Mouse (Mus musculus): ENCODE measurements around the gene Crybg2. TPM values are rescaled to one million over a fixed set of nuclear protein-coding genes. Genes with fewer than 3 reads are reported as not detected.

The Crybg2 gene
- polyA plus RNA-seq, 1 experiment from 2014 or later: 15.6 TPM

- 81% methylated on average over 7 of the region's 7 CpGs for WGBS
- TF ChIP-seq CTCF (IDR thresholded peaks at IDR 0.05; ENCODE audit: low read depth) (no peak), EP300 (optimal IDR thresholded peaks at IDR 0.05) (no peak)
- no peak for DNase-seq (ENCODE audit: low spot score)
- no peak for ATAC-seq (ENCODE audit: low FRiP score, low TSS enrichment)
- Histone ChIP-seq H3K27me3 (ENCODE audit: control insufficient read depth, insufficient read depth, low read length) (no peaks in the 10 kb centered on the region), H3K36me3 (ENCODE audit: control insufficient read depth, insufficient read depth, low read length) (no peaks in the 10 kb centered on the region), H3K27ac (replicated peaks) (no peak overlapping the region), H3K9ac (ENCODE audit: low read length) (no peak overlapping the region), H3K4me3 (ENCODE audit: low read depth, low read length) (no peak overlapping the region), H3K9me3 (ENCODE audit: control insufficient read depth, low read length) (no peaks in the 10 kb centered on the region), H3K4me1 (replicated peaks; ENCODE audit: control insufficient read depth, insufficient read depth) (no peaks in the 10 kb centered on the region), H3K4me2 (replicated peaks; ENCODE audit: low read depth) (no peak overlapping the region)
Measured at GRCm38 (mm10) chr4:134094004-134094564, 33.5 kb downstream of the Crybg2 start.

DNA sequence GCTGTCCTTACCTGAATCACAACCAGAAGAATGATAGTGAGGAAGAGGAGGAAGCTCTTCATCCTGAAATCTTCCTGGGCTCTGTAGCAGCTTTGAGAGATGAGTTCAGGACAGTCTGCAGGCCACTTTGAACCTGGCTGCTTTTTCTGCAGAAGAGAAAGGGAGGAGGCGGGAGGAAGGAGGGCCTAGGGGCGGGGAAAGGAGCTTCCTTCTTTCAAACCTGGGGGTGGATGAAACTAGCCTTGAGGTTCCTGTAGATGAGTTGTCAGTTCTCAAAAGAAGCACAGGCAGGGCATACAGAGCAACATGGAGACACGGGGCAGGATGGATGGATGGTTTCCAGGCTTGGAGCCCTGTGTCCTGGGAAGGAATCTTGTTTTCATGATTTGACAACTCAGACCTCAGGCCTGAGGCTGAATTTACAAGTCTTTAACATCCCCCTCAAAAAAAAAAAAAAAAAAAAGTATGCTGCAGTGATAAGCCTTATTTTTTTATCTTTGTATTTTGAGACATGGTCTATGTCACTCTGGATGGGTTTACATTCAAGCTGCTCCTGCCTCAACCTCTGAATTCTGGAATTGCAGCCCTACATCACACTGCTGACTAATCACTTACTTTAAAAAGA lies 34.4 kb downstream of the Crybg2 start, which contains the start of gene Cd52:
Gene Cd52 (minus strand): TSS at position 160 of the 625 bp plus-strand sequence.
- no peaks in the 10 kb centered on the region for H3K36me3 ChIP-seq (ENCODE audit: control insufficient read depth, insufficient read depth, low read length)
- H3K27me3 ChIP-seq (ENCODE audit: control insufficient read depth, insufficient read depth, low read length): no peaks in the 10 kb centered on the region
- H3K4me1 ChIP-seq (replicated peaks; ENCODE audit: control insufficient read depth, insufficient read depth): no peaks in the 10 kb centered on the region
- H3K4me3 ChIP-seq (ENCODE audit: low read depth, low read length): no peak within 1 kb of the TSS
- H3K9ac ChIP-seq (ENCODE audit: low read length): no peak within 1 kb of the TSS
- WGBS: 66% methylated on average over 3 of the region's 3 CpGs
- no peaks in the 10 kb centered on the region for H3K9me3 ChIP-seq (ENCODE audit: control insufficient read depth, low read length)
- no peak for ATAC-seq (ENCODE audit: low FRiP score, low TSS enrichment)
- H3K27ac ChIP-seq (replicated peaks): no peak within 1 kb of the TSS
- DNase-seq (ENCODE audit: low spot score): no peak
- H3K4me2 ChIP-seq (replicated peaks; ENCODE audit: low read depth): no peak within 1 kb of the TSS
- no peak for TF ChIP-seq CTCF (IDR thresholded peaks at IDR 0.05; ENCODE audit: low read depth)
- no peak for TF ChIP-seq EP300 (optimal IDR thresholded peaks at IDR 0.05)

- TF ChIP-seq EP300 (optimal IDR thresholded peaks at IDR 0.05) (no peak), CTCF (IDR thresholded peaks at IDR 0.05; ENCODE audit: low read depth) (no peak)
- ATAC-seq (ENCODE audit: low FRiP score, low TSS enrichment) (no peak), DNase-seq (ENCODE audit: low spot score) (no peak)
- Histone ChIP-seq H3K4me2 (replicated peaks; ENCODE audit: low read depth) (no peak overlapping the region), H3K27me3 (ENCODE audit: control insufficient read depth, insufficient read depth, low read length) (no peaks in the 10 kb centered on the region), H3K9me3 (ENCODE audit: control insufficient read depth, low read length) (no peaks in the 10 kb centered on the region), H3K9ac (ENCODE audit: low read length) (no peak overlapping the region), H3K27ac (replicated peaks) (no peak overlapping the region), H3K4me1 (replicated peaks; ENCODE audit: control insufficient read depth, insufficient read depth) (no peaks in the 10 kb centered on the region), H3K36me3 (ENCODE audit: control insufficient read depth, insufficient read depth, low read length) (no peaks in the 10 kb centered on the region), H3K4me3 (ENCODE audit: low read depth, low read length) (no peak overlapping the region)
- WGBS: 79% methylated on average over 3 of the region's 3 CpGs
Measured at GRCm38 (mm10) chr4:134096120-134096519, 35.5 kb downstream of the Crybg2 start.

- Histone ChIP-seq H3K36me3 (ENCODE audit: control insufficient read depth, insufficient read depth, low read length) (no peaks in the 10 kb centered on the region), H3K4me1 (replicated peaks; ENCODE audit: control insufficient read depth, insufficient read depth) (no peaks in the 10 kb centered on the region), H3K27me3 (ENCODE audit: control insufficient read depth, insufficient read depth, low read length) (no peaks in the 10 kb centered on the region), H3K9me3 (ENCODE audit: control insufficient read depth, low read length) (no peaks in the 10 kb centered on the region), H3K27ac (replicated peaks) (no peak overlapping the region), H3K4me2 (replicated peaks; ENCODE audit: low read depth) (no peak overlapping the region), H3K9ac (ENCODE audit: low read length) (no peak overlapping the region), H3K4me3 (ENCODE audit: low read depth, low read length) (no peak overlapping the region)
- 70% methylated on average over 5 of the region's 5 CpGs for WGBS
- DNase-seq (ENCODE audit: low spot score) (no peak), ATAC-seq (ENCODE audit: low FRiP score, low TSS enrichment) (no peak)
- no peak for TF ChIP-seq EP300 (optimal IDR thresholded peaks at IDR 0.05)
- TF ChIP-seq CTCF (IDR thresholded peaks at IDR 0.05; ENCODE audit: low read depth): no peak
Measured at GRCm38 (mm10) chr4:134097015-134097608, 36.5 kb downstream of the Crybg2 start.

GRCm38 (mm10) chr4:134098628-134099027 lies 38.0 kb downstream of the Crybg2 start:
- TF ChIP-seq EP300 (optimal IDR thresholded peaks at IDR 0.05): no peak
- no peak for TF ChIP-seq CTCF (IDR thresholded peaks at IDR 0.05; ENCODE audit: low read depth)
- Histone ChIP-seq H3K4me2 (replicated peaks; ENCODE audit: low read depth) (no peak overlapping the region), H3K9me3 (ENCODE audit: control insufficient read depth, low read length) (no peaks in the 10 kb centered on the region), H3K27me3 (ENCODE audit: control insufficient read depth, insufficient read depth, low read length) (no peaks in the 10 kb centered on the region), H3K27ac (replicated peaks) (no peak overlapping the region), H3K9ac (ENCODE audit: low read length) (no peak overlapping the region), H3K4me1 (replicated peaks; ENCODE audit: control insufficient read depth, insufficient read depth) (no peaks in the 10 kb centered on the region), H3K4me3 (ENCODE audit: low read depth, low read length) (no peak overlapping the region), H3K36me3 (ENCODE audit: control insufficient read depth, insufficient read depth, low read length) (no peaks in the 10 kb centered on the region)
- ATAC-seq (ENCODE audit: low FRiP score, low TSS enrichment) (no peak), DNase-seq (ENCODE audit: low spot score) (no peak)
- 51% methylated on average over 8 of the region's 8 CpGs for WGBS

GRCm38 (mm10) chr4:134100245-134100644 lies 39.6 kb downstream of the Crybg2 start:
- no peak overlapping the region for H3K27ac ChIP-seq (replicated peaks)
- no peak overlapping the region for H3K4me3 ChIP-seq (ENCODE audit: low read depth, low read length)
- no peak overlapping the region for H3K9ac ChIP-seq (ENCODE audit: low read length)
- ATAC-seq (ENCODE audit: low FRiP score, low TSS enrichment): no peak
- H3K27me3 ChIP-seq (ENCODE audit: control insufficient read depth, insufficient read depth, low read length): no peaks in the 10 kb centered on the region
- H3K4me1 ChIP-seq (replicated peaks; ENCODE audit: control insufficient read depth, insufficient read depth): no peaks in the 10 kb centered on the region
- no peak for TF ChIP-seq EP300 (optimal IDR thresholded peaks at IDR 0.05)
- no peak for TF ChIP-seq CTCF (IDR thresholded peaks at IDR 0.05; ENCODE audit: low read depth)
- 77% methylated on average over 4 of the region's 4 CpGs for WGBS
- no peaks in the 10 kb centered on the region for H3K9me3 ChIP-seq (ENCODE audit: control insufficient read depth, low read length)
- DNase-seq (ENCODE audit: low spot score): no peak
- H3K36me3 ChIP-seq (ENCODE audit: control insufficient read depth, insufficient read depth, low read length): no peaks in the 10 kb centered on the region
- no peak overlapping the region for H3K4me2 ChIP-seq (replicated peaks; ENCODE audit: low read depth)

All from stomach, postnatal 0 days (tissue).